Comparison of ENCODE assay signal across 8 mouse cellular contexts in genomic region chr4:117288277-117288926, GRCm38 (mm10). TPM values are rescaled to one million over a fixed set of nuclear protein-coding genes. Genes with fewer than 3 reads are reported as not detected.
DNase-seq lines count a peak whose midpoint lies in the region; ATAC-seq and TF ChIP-seq lines count a peak whose summit lies in the region.

No protein-coding gene starts in this region.

- H3K36me3 ChIP-seq in CH12.LX (replicated peaks in 1 of 2; ENCODE audit: control insufficient read depth in 1 of 2, insufficient read depth in 1 of 2, low read length in 1 of 2), result peaks cover 40 to 46% of the 10 kb centered on the region in 2 experiments
- H3K36me3 ChIP-seq in forebrain, embryonic 12.5 days (replicated peaks), result peaks cover 37% of the 10 kb centered on the region
- H3K36me3 ChIP-seq in liver, embryonic 15.5 days (replicated peaks), result peaks cover 46% of the 10 kb centered on the region

- peak overlapping the region; percentile 22 for H3K4me2 ChIP-seq in CH12.LX (ENCODE audit: insufficient read depth, low read depth, poor library complexity, severe bottlenecking)
- H3K4me2 ChIP-seq in forebrain, embryonic 12.5 days, result peak overlapping the region; percentile 76
- peak overlapping the region; percentile 93 for H3K4me2 ChIP-seq in liver, embryonic 15.5 days

- peaks cover 4% of the 10 kb centered on the region for H3K79me2 ChIP-seq in CH12.LX (replicated peaks; ENCODE audit: control insufficient read depth, extremely low read depth, insufficient read depth, poor library complexity, severe bottlenecking)

- H3K4me1 ChIP-seq in CH12.LX (ENCODE audit: control insufficient read depth in 1 of 2, insufficient read depth in 2 of 2), result peaks cover 2 to 39% of the 10 kb centered on the region in 2 experiments; a peak in 3 of 4 replicates
- H3K4me1 ChIP-seq in forebrain, embryonic 12.5 days, result peaks cover 60% of the 10 kb centered on the region
- peaks cover 34% of the 10 kb centered on the region for H3K4me1 ChIP-seq in liver, embryonic 15.5 days (replicated peaks)

- no peak for TF ChIP-seq POLR2A in CH12.LX (IDR thresholded peaks at IDR 0.05; ENCODE audit: low read depth, low read length)

- WGBS in forebrain, embryonic 12.5 days, result 18% methylated on average over 25 of the region's 25 CpGs
- 18% methylated on average over 25 of the region's 25 CpGs for WGBS in liver, embryonic 15.5 days (ENCODE audit: insufficient replicate concordance)

- no peaks in the 10 kb centered on the region for H3K27me3 ChIP-seq in CH12.LX (replicated peaks)
- peaks cover 20% of the 10 kb centered on the region; the same call in 1 of the 2 replicates for H3K27me3 ChIP-seq in forebrain, embryonic 12.5 days
- H3K27me3 ChIP-seq in liver, embryonic 15.5 days, result no peaks in the 10 kb centered on the region

- peak overlapping the region; percentile 72 for H3K9ac ChIP-seq in CH12.LX (ENCODE audit: insufficient read depth, low read depth)
- H3K9ac ChIP-seq in forebrain, embryonic 12.5 days, result peak overlapping the region; percentile 74
- peak overlapping the region; percentile 72 for H3K9ac ChIP-seq in liver, embryonic 15.5 days

- TF ChIP-seq RAD21 in CH12.LX (IDR thresholded peaks at IDR 0.05; ENCODE audit: low read depth, low read length), result no peak

- H3K9me3 ChIP-seq in CH12.LX (replicated peaks; ENCODE audit: low read length), result no peaks in the 10 kb centered on the region
- no peaks in the 10 kb centered on the region for H3K9me3 ChIP-seq in forebrain, embryonic 12.5 days
- H3K9me3 ChIP-seq in liver, embryonic 15.5 days (replicated peaks), result no peaks in the 10 kb centered on the region

- peak overlapping the region; percentile 94 for H3K27ac ChIP-seq in gastrocnemius, adult 2 months
- H3K27ac ChIP-seq in CH12.LX (ENCODE audit: insufficient read depth, low read depth), result no peak overlapping the region
- peak overlapping the region; percentile 97 for H3K27ac ChIP-seq in forebrain, embryonic 12.5 days
- H3K27ac ChIP-seq in liver, embryonic 15.5 days (replicated peaks), result peak overlapping the region; percentile 91

- in situ Hi-C loops in CH12.LX (cut with MboI; ENCODE audit: low pct_ligation_motif_present, low pct_unique_long_range_greater_than_20kb, low sequenced_read_pairs), result no loop called here

- intact Hi-C loops in gastrocnemius, adult 2 months (cut with DNase I), result no loop called here
- intact Hi-C loops in left cerebral cortex, postnatal 25 days (cut with DNase I), result no loop called here

- no peak for TF ChIP-seq EP300 in CH12.LX (IDR thresholded peaks at IDR 0.05; ENCODE audit: low read length)

- H3K4me3 ChIP-seq in gastrocnemius, adult 2 months, result peak overlapping the region; percentile 88
- H3K4me3 ChIP-seq in CH12.LX (replicated peaks in 1 of 3; ENCODE audit: low read depth in 2 of 3, low read length in 2 of 3, poor library complexity in 1 of 3), result peak overlapping the region; percentile 66 to 82 (median 66)
- H3K4me3 ChIP-seq in forebrain, embryonic 12.5 days (replicated peaks), result peak overlapping the region; percentile 78
- peak overlapping the region; percentile 83 for H3K4me3 ChIP-seq in liver, embryonic 15.5 days (replicated peaks)

- dilution Hi-C loops in CH12.LX (cut with MboI; ENCODE audit: extremely low pct_ligation_motif_present, extremely low pct_unique_long_range_greater_than_20kb, low sequenced_read_pairs), result no loop called here

- ATAC-seq in forebrain, embryonic 12.5 days (ENCODE audit: low FRiP score), result no peak
- peak; percentile 32 for ATAC-seq in liver, embryonic 15.5 days (ENCODE audit: insufficient read depth)

- TF ChIP-seq CTCF in gastrocnemius, adult 2 months (IDR thresholded peaks at IDR 0.05), result no peak
- TF ChIP-seq CTCF in CH12.LX (conservative IDR thresholded peaks at IDR 0.05 in 1 of 2, IDR thresholded peaks at IDR 0.05 in 1 of 2; ENCODE audit: low read depth in 2 of 2, low read length in 2 of 2), result no peak

- DNase-seq in gastrocnemius, adult 2 months, result no peak
- no peak for DNase-seq in gastrocnemius, postnatal 25 days
- DNase-seq in CH12.LX (ENCODE audit: extremely low read depth), result peak; percentile 31
- no peak for DNase-seq in adrenal gland, adult 2 months
- no peak for DNase-seq in right cerebral cortex, adult 18-20 months
- DNase-seq in left cerebral cortex, postnatal 25 days (ENCODE audit: low spot score in 2 of 2), result no peak

TF ChIP-seq in CH12.LX, 34 proteins besides CTCF, POLR2A, EP300 and RAD21:
- TF ChIP-seq IRF4 (IDR thresholded peaks at IDR 0.05; ENCODE audit: low read depth, low read length) (no peak), PAX5 (IDR thresholded peaks at IDR 0.05; ENCODE audit: low read length) (no peak), ZMIZ1 (IDR thresholded peaks at IDR 0.05; ENCODE audit: low read depth, low read length) (no peak), E2F4 (IDR thresholded peaks at IDR 0.05; ENCODE audit: insufficient replicate concordance, low read depth, low read length) (no peak), RCOR1 (conservative IDR thresholded peaks at IDR 0.05; ENCODE audit: low read depth, low read length) (no peak), MAFK (IDR thresholded peaks at IDR 0.05; ENCODE audit: insufficient replicate concordance, low read length) (no peak), NRF1 (IDR thresholded peaks at IDR 0.05; ENCODE audit: low read depth, low read length) (no peak), SIN3A (IDR thresholded peaks at IDR 0.05; ENCODE audit: low read length) (no peak), ETS1 (conservative IDR thresholded peaks at IDR 0.05; ENCODE audit: low read depth, low read length) (no peak), TCF12 (IDR thresholded peaks at IDR 0.05; ENCODE audit: low read depth, low read length) (no peak), MEF2A (IDR thresholded peaks at IDR 0.05; ENCODE audit: borderline replicate concordance, low read depth, low read length) (no peak), MAZ (IDR thresholded peaks at IDR 0.05; ENCODE audit: low read depth, low read length) (no peak), USF2 (conservative IDR thresholded peaks at IDR 0.05; ENCODE audit: low read depth, low read length) (no peak), ZNF384 (IDR thresholded peaks at IDR 0.05; ENCODE audit: low read depth, low read length) (no peak)

RNA-seq across cellular contexts. Expression of gene Armh1, which starts 36.5 kb away (rescaled TPM):
- total RNA-seq in gastrocnemius, adult 2 months (2021), result not detected
- total RNA-seq in gastrocnemius, postnatal 25 days (2021), result not detected
- total RNA-seq in CH12.LX (2012; rRNA removed) (not detected in 2 replicates), CH12.LX (2014; rRNA removed) (not detected in 2 replicates)
- polyA plus RNA-seq in CH12.LX (2012; ENCODE audit: insufficient read length, low read depth), result 0.18 TPM in 1 of 2 replicates, not detected in the other
- polyA plus RNA-seq in forebrain, embryonic 12.5 days (2016; fragmentation: Nextera tagmentation; extraction: Ambion mirVana), result 0.23 and 0.33 TPM in 2 replicates
- polyA plus RNA-seq in liver, embryonic 15.5 days (2015; fragmentation: Nextera tagmentation; extraction: Ambion mirVana), result 0.12 TPM in 1 of 2 replicates, not detected in the other
- 1 to 10 TPM; 2.2 to 2.8 TPM for total RNA-seq in adrenal gland, adult 2 months (2021)
- polyA plus RNA-seq in adrenal gland, adult 2 months (2012; rRNA removed), result 6.1 and 6.7 TPM in 2 replicates
- total RNA-seq in left cerebral cortex, postnatal 25 days (2021), result under 1 TPM in 1 of 2 experiments, not detected in 1; 0.55 TPM

RNA-seq across cellular contexts. Expression of gene Tmem53, which starts 36.7 kb away (rescaled TPM):
- total RNA-seq in gastrocnemius, adult 2 months (2021), result 1 to 10 TPM; 2.7 to 6.6 TPM
- 1 to 10 TPM; 3.4 to 6.6 TPM for total RNA-seq in gastrocnemius, postnatal 25 days (2021)
- total RNA-seq in CH12.LX (2012; rRNA removed) (0.50 and 1.1 TPM in 2 replicates), CH12.LX (2014; rRNA removed) (1.4 and 1.5 TPM in 2 replicates)
- 1.00 and 1.2 TPM in 2 replicates for polyA plus RNA-seq in CH12.LX (2012; ENCODE audit: insufficient read length, low read depth)
- polyA plus RNA-seq in forebrain, embryonic 12.5 days (2016; fragmentation: Nextera tagmentation; extraction: Ambion mirVana), result 7.8 and 8.4 TPM in 2 replicates
- polyA plus RNA-seq in liver, embryonic 15.5 days (2015; fragmentation: Nextera tagmentation; extraction: Ambion mirVana), result 6.7 and 9.9 TPM in 2 replicates
- 10 to 100 TPM; 57.3 to 75.3 TPM for total RNA-seq in adrenal gland, adult 2 months (2021)
- 172 and 232 TPM in 2 replicates for polyA plus RNA-seq in adrenal gland, adult 2 months (2012; rRNA removed)
- total RNA-seq in left cerebral cortex, postnatal 25 days (2021), result 1 to 10 TPM; 2.4 to 5.2 TPM

Comparison
In these comparisons a context has a peak if more than half of its experiments do, and no peak if none do; other contexts are left out.
1. H3K4me2 ChIP-seq: peak in every context shown above with its lines; median percentile 93 in liver, embryonic 15.5 days; 76 in forebrain, embryonic 12.5 days; 22 in CH12.LX.
2. RNA of gene Tmem53, which starts 36.7 kb away (total RNA-seq): 57.3 to 75.3 TPM in adrenal gland, adult 2 months; 2.7 to 6.6 TPM in gastrocnemius, adult 2 months, 3.4 to 6.6 TPM in gastrocnemius, postnatal 25 days, 2.4 to 5.2 TPM in left cerebral cortex, postnatal 25 days and 0.50 to 1.5 TPM in CH12.LX; every median in the first group is over 4 times any median in the second.
3. Peak in every context shown above with its lines, with median percentiles within 50 percentile points of each other: H3K4me3 ChIP-seq and H3K9ac ChIP-seq.